Mouse (Mus musculus) heart, postnatal 0 days (tissue): ENCODE results near the gene Myo9b. TPM values are rescaled to one million over a fixed set of nuclear protein-coding genes. Genes with fewer than 3 reads are reported as not detected.

ENCODE experiments used
- ATAC-seq: fragments of 200-750 bp; cut with Nextera tagmentation; 2 replicates; pipeline ENCODE4 v1.8.0; 2017; ENCODE audit warnings: low read depth, moderate number of reproducible peaks, moderate library complexity; ENCODE audit not compliant: insufficient read depth
- DNase-seq: peaks from one replicate; pipeline ENCODE4 v3.0.0-alpha.2; 2016; ENCODE audit warnings: low spot score
- H3K27ac ChIP-seq: fragments of 300-500 bp; sonication (generic); 2 replicates; pipeline ENCODE4 v1.5.1; 2014; ENCODE audit warnings: low read depth, mild to moderate bottlenecking
- H3K27me3 ChIP-seq: fragments of 300-500 bp; sonication (generic); 2 replicates; pipeline ENCODE4 v1.6.1; 2014; ENCODE audit warnings: low read length, mixed read lengths; ENCODE audit not compliant: control insufficient read depth, insufficient read depth
- H3K36me3 ChIP-seq: fragments of 300-500 bp; sonication (generic); replicated peaks from 2 replicates; pipeline ENCODE4 v1.6.1; 2014; ENCODE audit warnings: low read length, mixed read lengths; ENCODE audit not compliant: control insufficient read depth, insufficient read depth
- H3K4me1 ChIP-seq: fragments of 300-500 bp; sonication (generic); 2 replicates; pipeline ENCODE4 v1.6.1; 2014; ENCODE audit warnings: antibody characterized with exemption; ENCODE audit not compliant: control insufficient read depth, insufficient read depth
- H3K4me2 ChIP-seq: fragments of 300-500 bp; sonication (generic); 2 replicates; pipeline ENCODE4 v1.6.1; 2014; ENCODE audit warnings: low read depth, mild to moderate bottlenecking, low read length, moderate library complexity
- H3K4me3 ChIP-seq: fragments of 300-500 bp; sonication (generic); 2 replicates; pipeline ENCODE4 v1.5.1; 2014; ENCODE audit warnings: low read depth, low read length
- H3K9ac ChIP-seq: fragments of 300-500 bp; sonication (generic); replicated peaks from 2 replicates; pipeline ENCODE4 v1.6.1; 2014; ENCODE audit warnings: low read depth, low read length, mixed read lengths
- H3K9me3 ChIP-seq: fragments of 300-500 bp; sonication (generic); replicated peaks from 2 replicates; pipeline ENCODE4 v1.6.1; 2016; ENCODE audit warnings: low read length; ENCODE audit not compliant: control insufficient read depth
- CTCF ChIP-seq: IDR thresholded peaks from 2 replicates; pipeline ENCODE4 v1.5.1; 2016; ENCODE audit warnings: antibody characterized with exemption, control low read depth, low read depth
- EP300 ChIP-seq: IDR thresholded peaks from 2 replicates; pipeline ENCODE4 v1.6.1; 2016; ENCODE audit warnings: antibody characterized with exemption, low read depth
- WGBS: fragments of 180-500 bp; shearing (Covaris S2); extraction: QIAGEN DNeasy Blood & Tissue Kit; methylation state at CpG from one replicate; pipeline ENCODE4 v1.1.7; 2014; 5-methylcytosine and 5-hydroxymethylcytosine counted together
- polyA plus RNA-seq: library from polyadenylated mRNA; unstranded; fragments of >200 nt; fragmentation: Nextera tagmentation; extraction: Ambion mirVana; gene quantifications from 2 replicates; pipeline ENCODE4 v1.2.1, GENCODE M21; 2015
- total RNA-seq: library from RNA; depleted of rRNA; stranded (reverse); fragments of >200 nt; gene quantifications from 2 replicates; pipeline ENCODE4 v1.2.3, GENCODE M21; 2014; ENCODE audit warnings: low replicate concordance

Gene Myo9b
- total and polyA plus RNA-seq, 2 experiments from 2014 or later, result 7.1 to 35.0 TPM

- Histone ChIP-seq H3K4me3 (no peak overlapping the region), H3K9me3 (no peaks in the 10 kb centered on the region), H3K4me1 (peaks cover 20% of the 10 kb centered on the region; the same call in 1 of the 2 replicates), H3K36me3 (0 out of 2 replicates have a peak, but pooled peaks cover 4% of the 10 kb centered on the region), H3K27ac (no peak overlapping the region), H3K9ac (no peak overlapping the region), H3K4me2 (no peak overlapping the region), H3K27me3 (no peaks in the 10 kb centered on the region)
- DNase-seq (no peak), ATAC-seq (no peak)
- TF ChIP-seq CTCF (no peak), EP300 (no peak)
- 67% methylated on average over 1 of the region's 1 CpGs for WGBS
Measured at GRCm38 (mm10) chr8:71307371-71307770, 34.9 kb downstream of the Myo9b start.

GRCm38 (mm10) chr8:71307913-71308312 is 35.4 kb downstream of the Myo9b start:
- ATAC-seq, result no peak
- no peaks in the 10 kb centered on the region for H3K27me3 ChIP-seq
- TF ChIP-seq EP300, result no peak
- TF ChIP-seq CTCF, result no peak
- no peak overlapping the region for H3K4me3 ChIP-seq
- H3K27ac ChIP-seq, result no peak overlapping the region
- 0 out of 2 replicates have a peak, but pooled peaks cover 4% of the 10 kb centered on the region for H3K36me3 ChIP-seq
- H3K9ac ChIP-seq, result no peak overlapping the region
- WGBS, result 73% methylated on average over 4 of the region's 4 CpGs
- no peak overlapping the region for H3K4me2 ChIP-seq
- no peaks in the 10 kb centered on the region for H3K9me3 ChIP-seq
- peaks cover 24% of the 10 kb centered on the region for H3K4me1 ChIP-seq
- DNase-seq, result no peak

GRCm38 (mm10) chr8:71310446-71310845 is 37.9 kb downstream of the Myo9b start:
- Histone ChIP-seq H3K9me3 (no peaks in the 10 kb centered on the region), H3K4me2 (no peak overlapping the region), H3K9ac (no peak overlapping the region), H3K36me3 (0 out of 2 replicates have a peak, but pooled peaks cover 6% of the 10 kb centered on the region), H3K4me1 (peaks cover 35% of the 10 kb centered on the region), H3K4me3 (no peak overlapping the region), H3K27me3 (no peaks in the 10 kb centered on the region), H3K27ac (peak overlapping the region; percentile 95)
- no peak for ATAC-seq
- TF ChIP-seq CTCF (no peak), EP300 (no peak)
- peak; percentile 30 for DNase-seq
- 56% methylated on average over 6 of the region's 6 CpGs for WGBS

GRCm38 (mm10) chr8:71312700-71313099 is 40.2 kb downstream of the Myo9b start:
- TF ChIP-seq CTCF (no peak), EP300 (peak; percentile 75)
- no peaks in the 10 kb centered on the region for H3K9me3 ChIP-seq
- WGBS, result 9% methylated on average over 1 of the region's 1 CpGs
- peaks cover 42% of the 10 kb centered on the region for H3K4me1 ChIP-seq
- H3K9ac ChIP-seq, result no peak overlapping the region
- H3K27ac ChIP-seq, result peak overlapping the region; percentile 95
- DNase-seq (peak; percentile 95), ATAC-seq (peak; percentile 93)
- no peaks in the 10 kb centered on the region for H3K27me3 ChIP-seq
- H3K4me3 ChIP-seq, result no peak overlapping the region
- peaks cover 6% of the 10 kb centered on the region; the same call in 1 of the 2 replicates for H3K36me3 ChIP-seq
- H3K4me2 ChIP-seq, result peak overlapping the region; percentile 20; the same call in 1 of the 2 replicates

- ATAC-seq (no peak), DNase-seq (no peak)
- Histone ChIP-seq H3K9me3 (no peaks in the 10 kb centered on the region), H3K4me2 (no peak overlapping the region), H3K9ac (no peak overlapping the region), H3K36me3 (peaks cover 6% of the 10 kb centered on the region; the same call in 1 of the 2 replicates), H3K27ac (peak overlapping the region; percentile 95), H3K4me1 (peaks cover 42% of the 10 kb centered on the region), H3K4me3 (no peak overlapping the region), H3K27me3 (no peaks in the 10 kb centered on the region)
- TF ChIP-seq CTCF (no peak), EP300 (no peak)
- 61% methylated on average over 2 of the region's 2 CpGs for WGBS
Measured at GRCm38 (mm10) chr8:71313951-71314350, 41.4 kb downstream of the Myo9b start.

- H3K36me3 ChIP-seq, result peaks cover 10% of the 10 kb centered on the region
- WGBS, result 40% methylated on average over 5 of the region's 5 CpGs
- H3K9ac ChIP-seq, result no peak overlapping the region
- peaks cover 39% of the 10 kb centered on the region for H3K4me1 ChIP-seq
- TF ChIP-seq CTCF (no peak), EP300 (0 out of 2 replicates have a peak, but pooled peaks have one; percentile 15)
- DNase-seq, result peak; percentile 49
- no peak overlapping the region for H3K4me2 ChIP-seq
- peak; percentile 47 for ATAC-seq
- H3K27ac ChIP-seq, result peak overlapping the region; percentile 78
- no peaks in the 10 kb centered on the region for H3K9me3 ChIP-seq
- H3K4me3 ChIP-seq, result no peak overlapping the region
- H3K27me3 ChIP-seq, result no peaks in the 10 kb centered on the region
Measured at GRCm38 (mm10) chr8:71315972-71316371, 43.5 kb downstream of the Myo9b start.
